Mouse (Mus musculus) embryonic facial prominence, embryonic 12.5 days (tissue): ENCODE data around the gene Bcam. TPM values are rescaled to one million over a fixed set of nuclear protein-coding genes. Genes with fewer than 3 reads are reported as not detected.

Experiments used
- ATAC-seq: fragments of 200-750 bp; cut with Nextera tagmentation; 2 replicates; pipeline ENCODE4 v1.8.0; 2017; ENCODE audit not compliant: insufficient number of reproducible peaks, insufficient read depth, low FRiP score, low TSS enrichment
- H3K27ac ChIP-seq: fragments of 300-500 bp; sonication (generic); 2 replicates; pipeline ENCODE4 v1.5.1; 2016; ENCODE audit warnings: mild to moderate bottlenecking
- H3K27me3 ChIP-seq: fragments of 300-500 bp; sonication (generic); 2 replicates; pipeline ENCODE4 v1.6.1; 2016; ENCODE audit warnings: mild to moderate bottlenecking, moderate library complexity
- H3K36me3 ChIP-seq: fragments of 300-500 bp; sonication (generic); 2 replicates; pipeline ENCODE4 v1.6.1; 2016; ENCODE audit warnings: mild to moderate bottlenecking
- H3K4me1 ChIP-seq: fragments of 300-500 bp; sonication (generic); 2 replicates; pipeline ENCODE4 v1.6.1; 2016
- H3K4me2 ChIP-seq: fragments of 300-500 bp; sonication (generic); replicated peaks from 2 replicates; pipeline ENCODE4 v1.6.1; 2016; ENCODE audit warnings: mild to moderate bottlenecking, moderate library complexity
- H3K4me3 ChIP-seq: fragments of 300-500 bp; sonication (generic); 2 replicates; pipeline ENCODE4 v1.5.1; 2016; ENCODE audit warnings: mild to moderate bottlenecking
- H3K9ac ChIP-seq: fragments of 300-500 bp; sonication (generic); 2 replicates; pipeline ENCODE4 v1.6.1; 2016; ENCODE audit warnings: mild to moderate bottlenecking, moderate library complexity
- H3K9me3 ChIP-seq: fragments of 300-500 bp; sonication (generic); 2 replicates; pipeline ENCODE4 v1.6.1; 2016; ENCODE audit warnings: mild to moderate bottlenecking, moderate library complexity
- WGBS: fragments of 180-500 bp; shearing (Covaris S2); methylation state at CpG from one replicate; pipeline ENCODE4 v1.1.7; 2016; 5-methylcytosine and 5-hydroxymethylcytosine counted together
- polyA plus RNA-seq: library from polyadenylated mRNA; unstranded; fragments of >200 nt; fragmentation: Nextera tagmentation; extraction: Ambion mirVana; gene quantifications from 2 replicates; pipeline ENCODE4 v1.2.1, GENCODE M21; 2016

Bcam gene
- polyA plus RNA-seq, 1 experiment from 2014 or later: 62.3 TPM

DNA sequence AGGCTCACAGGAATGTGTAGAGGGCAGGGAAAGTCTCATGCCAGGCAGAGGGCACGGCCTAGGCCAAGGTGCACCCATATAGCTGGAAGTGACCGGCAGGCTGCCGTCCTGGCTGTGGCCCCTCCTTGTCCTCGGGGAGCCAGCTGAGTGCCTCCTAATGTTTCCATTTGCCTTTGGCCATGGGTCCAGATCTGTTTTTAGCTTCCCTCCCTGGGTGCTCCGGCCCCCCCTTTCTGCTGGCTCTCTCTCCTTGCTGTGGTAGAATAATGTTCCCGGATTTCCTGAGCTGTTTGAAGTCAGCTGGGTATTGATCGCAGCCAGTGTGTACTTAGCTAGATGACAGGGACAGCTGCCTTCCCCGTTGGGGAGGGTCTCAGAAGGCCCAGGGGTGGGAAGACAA is 12.8 kb upstream of the Bcam start:
- ATAC-seq: no peak
- Histone ChIP-seq H3K36me3 (no peaks in the 10 kb centered on the region), H3K9ac (no peak overlapping the region), H3K27ac (no peak overlapping the region), H3K27me3 (no peaks in the 10 kb centered on the region), H3K4me3 (no peak overlapping the region), H3K4me1 (0 out of 2 replicates have a peak, but pooled peaks cover 2% of the 10 kb centered on the region), H3K9me3 (peaks cover 6% of the 10 kb centered on the region; the same call in 1 of the 2 replicates), H3K4me2 (no peak overlapping the region)
- WGBS: 76% methylated on average over 8 of the region's 8 CpGs

DNA sequence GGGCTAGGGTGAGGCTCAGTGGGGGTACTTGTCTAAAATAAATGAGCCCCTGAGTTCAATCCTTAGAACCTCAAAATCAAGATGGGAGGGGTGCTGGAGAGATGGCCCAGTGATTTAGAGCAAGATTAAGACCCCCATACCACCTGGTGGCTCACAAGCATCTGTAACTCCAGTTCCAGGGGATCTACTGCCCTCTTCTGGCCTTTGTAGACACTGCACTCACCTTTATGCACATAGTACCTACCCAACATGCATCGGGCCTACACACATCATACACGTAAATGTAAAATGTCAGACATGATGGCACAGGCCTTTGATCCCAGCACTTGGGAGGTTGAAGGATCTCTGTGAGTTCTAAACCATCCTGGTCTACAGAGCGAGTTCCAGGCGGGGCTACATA is 11.8 kb upstream of the Bcam start:
- H3K36me3 ChIP-seq: no peaks in the 10 kb centered on the region
- WGBS: 85% methylated on average over 4 of the region's 4 CpGs

GRCm38 (mm10) chr7:19781741-19782140 is 10.9 kb upstream of the Bcam start:
- Histone ChIP-seq H3K9me3 (peaks cover 6% of the 10 kb centered on the region; the same call in 1 of the 2 replicates), H3K4me1 (0 out of 2 replicates have a peak, but pooled peaks cover 2% of the 10 kb centered on the region), H3K4me2 (no peak overlapping the region), H3K27ac (no peak overlapping the region), H3K36me3 (no peaks in the 10 kb centered on the region), H3K27me3 (no peaks in the 10 kb centered on the region), H3K9ac (no peak overlapping the region), H3K4me3 (no peak overlapping the region)
- WGBS: 90% methylated on average over 7 of the region's 7 CpGs
- no peak for ATAC-seq

More for the DNA sequence above, 11.8 kb upstream of the Bcam start:
- Histone ChIP-seq H3K9ac (no peak overlapping the region), H3K27me3 (no peaks in the 10 kb centered on the region), H3K9me3 (peaks cover 6% of the 10 kb centered on the region; the same call in 1 of the 2 replicates), H3K27ac (no peak overlapping the region), H3K4me3 (no peak overlapping the region), H3K4me2 (no peak overlapping the region), H3K4me1 (0 out of 2 replicates have a peak, but pooled peaks cover 2% of the 10 kb centered on the region)
- no peak for ATAC-seq

GRCm38 (mm10) chr7:19779903-19780302 is 9.1 kb upstream of the Bcam start:
- no peak overlapping the region for H3K9ac ChIP-seq
- H3K27me3 ChIP-seq: no peaks in the 10 kb centered on the region
- 78% methylated on average over 4 of the region's 4 CpGs for WGBS
- H3K27ac ChIP-seq: no peak overlapping the region
- no peak overlapping the region for H3K4me3 ChIP-seq
- no peaks in the 10 kb centered on the region for H3K36me3 ChIP-seq
- no peaks in the 10 kb centered on the region for H3K4me1 ChIP-seq
- no peak for ATAC-seq
- H3K4me2 ChIP-seq: no peak overlapping the region
- peaks cover 3% of the 10 kb centered on the region; the same call in 1 of the 2 replicates for H3K9me3 ChIP-seq

- WGBS: 83% methylated on average over 8 of the region's 8 CpGs
- Histone ChIP-seq H3K27me3 (no peaks in the 10 kb centered on the region), H3K9me3 (no peaks in the 10 kb centered on the region; the same call in 1 of the 2 replicates), H3K36me3 (no peaks in the 10 kb centered on the region), H3K4me2 (no peak overlapping the region), H3K4me3 (no peak overlapping the region), H3K4me1 (no peaks in the 10 kb centered on the region), H3K27ac (no peak overlapping the region), H3K9ac (no peak overlapping the region)
- no peak for ATAC-seq
These were observed 7.8 kb upstream of the Bcam start for GRCm38 (mm10) chr7:19778645-19779044.

- no peak for ATAC-seq
- WGBS: 89% methylated on average over 11 of the region's 11 CpGs
These were observed 6.4 kb upstream of the Bcam start for GRCm38 (mm10) chr7:19777049-19777723.

DNA sequence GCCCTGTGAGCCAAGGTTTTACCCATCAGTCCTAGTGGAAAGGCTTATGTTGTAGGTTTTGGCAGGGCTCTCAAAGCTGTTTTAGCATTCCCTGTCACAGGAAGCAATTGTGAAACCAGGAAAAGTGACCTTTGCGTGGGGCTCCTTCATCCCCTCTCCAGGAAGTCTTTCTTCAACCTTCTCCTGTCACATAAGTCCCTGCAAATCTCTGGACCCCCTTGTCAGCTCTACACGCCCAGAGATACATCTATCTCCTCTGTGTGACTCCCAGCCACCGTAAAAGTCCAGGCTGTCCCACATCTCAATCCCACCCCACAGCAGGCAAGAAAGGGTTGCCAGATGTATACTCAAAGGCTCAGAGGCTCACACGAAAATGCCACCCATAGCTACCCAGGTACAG is 866 bp upstream of the Bcam start:
- 58% methylated on average over 4 of the region's 4 CpGs for WGBS
- ATAC-seq: no peak
- no peak overlapping the region for H3K4me3 ChIP-seq

More at GRCm38 (mm10) chr7:19777049-19777723, 6.4 kb upstream of the Bcam start:
- Histone ChIP-seq H3K4me1 (no peaks in the 10 kb centered on the region), H3K27me3 (no peaks in the 10 kb centered on the region), H3K9ac (no peak overlapping the region), H3K4me2 (no peak overlapping the region), H3K36me3 (no peaks in the 10 kb centered on the region), H3K9me3 (no peaks in the 10 kb centered on the region; the same call in 1 of the 2 replicates), H3K4me3 (no peak overlapping the region), H3K27ac (no peak overlapping the region)

GRCm38 (mm10) chr7:19770375-19770754 is 451 bp downstream of the Bcam start:
- WGBS: under 1% methylated on average over 28 of the region's 28 CpGs

More for the DNA sequence above, 866 bp upstream of the Bcam start:
- no peaks in the 10 kb centered on the region for H3K27me3 ChIP-seq
- peaks cover 26% of the 10 kb centered on the region for H3K4me1 ChIP-seq
- H3K9me3 ChIP-seq: no peaks in the 10 kb centered on the region
- H3K27ac ChIP-seq: no peak overlapping the region
- H3K4me2 ChIP-seq: peak overlapping the region; percentile 65; the same call in 1 of the 2 replicates
- no peaks in the 10 kb centered on the region for H3K36me3 ChIP-seq
- H3K9ac ChIP-seq: no peak overlapping the region

GRCm38 (mm10) chr7:19769434-19770374 is 1.1 kb downstream of the Bcam start:
- 9% methylated on average over 16 of the region's 16 CpGs for WGBS
- no peaks in the 10 kb centered on the region for H3K27me3 ChIP-seq
- H3K9ac ChIP-seq: peak overlapping the region; percentile 51
- no peaks in the 10 kb centered on the region for H3K9me3 ChIP-seq
- peak overlapping the region; percentile 43 for H3K4me3 ChIP-seq
- ATAC-seq: no peak
- H3K36me3 ChIP-seq: 0 out of 2 replicates have a peak, but pooled peaks cover 4% of the 10 kb centered on the region
- H3K4me1 ChIP-seq: peaks cover 26% of the 10 kb centered on the region
- H3K27ac ChIP-seq: peak overlapping the region; percentile 17; the same call in 1 of the 2 replicates
- peak overlapping the region; percentile 65 for H3K4me2 ChIP-seq

More at GRCm38 (mm10) chr7:19770375-19770754, 451 bp downstream of the Bcam start:
- Histone ChIP-seq H3K36me3 (no peaks in the 10 kb centered on the region), H3K4me2 (peak overlapping the region; percentile 65), H3K27me3 (no peaks in the 10 kb centered on the region), H3K4me1 (peaks cover 26% of the 10 kb centered on the region), H3K9ac (peak overlapping the region; percentile 51), H3K4me3 (peak overlapping the region; percentile 43), H3K9me3 (no peaks in the 10 kb centered on the region), H3K27ac (peak overlapping the region; percentile 30; the same call in 1 of the 2 replicates)
- ATAC-seq: peak; percentile 80

- H3K27ac ChIP-seq: no peak overlapping the region
- no peak for ATAC-seq
- 28% methylated on average over 4 of the region's 4 CpGs for WGBS
- H3K36me3 ChIP-seq: peaks cover 10% of the 10 kb centered on the region; the same call in 1 of the 2 replicates
- 0 out of 2 replicates have a peak overlapping the region, but pooled peaks have one; percentile 51 for H3K9ac ChIP-seq
- H3K4me2 ChIP-seq: peak overlapping the region; percentile 65
- H3K4me1 ChIP-seq: peaks cover 26% of the 10 kb centered on the region
- H3K9me3 ChIP-seq: no peaks in the 10 kb centered on the region
- peak overlapping the region; percentile 43; the same call in 1 of the 2 replicates for H3K4me3 ChIP-seq
- no peaks in the 10 kb centered on the region for H3K27me3 ChIP-seq
These were observed 1.8 kb downstream of the Bcam start for GRCm38 (mm10) chr7:19769001-19769400.

- H3K36me3 ChIP-seq: peaks cover 17% of the 10 kb centered on the region; the same call in 1 of the 2 replicates
- no peak overlapping the region for H3K27ac ChIP-seq
- peaks cover 26% of the 10 kb centered on the region for H3K4me1 ChIP-seq
- no peaks in the 10 kb centered on the region for H3K9me3 ChIP-seq
- 0 out of 2 replicates have a peak overlapping the region, but pooled peaks have one; percentile 5 for H3K9ac ChIP-seq
- no peak for ATAC-seq
- peak overlapping the region; percentile 12 for H3K4me3 ChIP-seq
- WGBS: 72% methylated on average over 14 of the region's 14 CpGs
- no peaks in the 10 kb centered on the region for H3K27me3 ChIP-seq
- peak overlapping the region; percentile 65 for H3K4me2 ChIP-seq
These were observed 2.6 kb downstream of the Bcam start for GRCm38 (mm10) chr7:19768251-19768650.
